Mouse (Mus musculus): Measurements from ENCODE around the gene Pkp4.
A peak's percentile ranks its signal among the peaks of the same experiment; 100 is the strongest.

The Pkp4 gene

GRCm38 (mm10) chr2:59280914-59281562 is 120.4 kb downstream of the Pkp4 start:
- DNase-seq, result no peak

- no peak for DNase-seq
These were observed 122.3 kb downstream of the Pkp4 start for GRCm38 (mm10) chr2:59282966-59283365.

GRCm38 (mm10) chr2:59284216-59284615 is 123.6 kb downstream of the Pkp4 start:
- no peak for DNase-seq

GRCm38 (mm10) chr2:59284734-59285490 is 124.3 kb downstream of the Pkp4 start:
- DNase-seq, result no peak

GRCm38 (mm10) chr2:59285581-59285980 is 124.9 kb downstream of the Pkp4 start:
- DNase-seq, result no peak

GRCm38 (mm10) chr2:59286247-59286646 is 125.6 kb downstream of the Pkp4 start:
- DNase-seq, result peak; percentile 60

- no peak for DNase-seq
These were observed 127.0 kb downstream of the Pkp4 start for GRCm38 (mm10) chr2:59287630-59288029.

- no peak for DNase-seq
These were observed 128.8 kb downstream of the Pkp4 start for GRCm38 (mm10) chr2:59289411-59289810.

- DNase-seq, result no peak
These were observed 129.7 kb downstream of the Pkp4 start for GRCm38 (mm10) chr2:59290391-59290790.

- DNase-seq, result no peak
These were observed 139.2 kb downstream of the Pkp4 start for GRCm38 (mm10) chr2:59299831-59300230.

GRCm38 (mm10) chr2:59301671-59302070 is 141.0 kb downstream of the Pkp4 start:
- no peak for DNase-seq

GRCm38 (mm10) chr2:59302430-59302829 is 141.8 kb downstream of the Pkp4 start:
- DNase-seq, result no peak

GRCm38 (mm10) chr2:59303530-59304063 is 142.9 kb downstream of the Pkp4 start:
- no peak for DNase-seq

GRCm38 (mm10) chr2:59307302-59307701 is 146.7 kb downstream of the Pkp4 start:
- DNase-seq, result no peak

- no peak for DNase-seq
These were observed 147.4 kb downstream of the Pkp4 start for GRCm38 (mm10) chr2:59308055-59308454.

GRCm38 (mm10) chr2:59313293-59313692 is 152.6 kb downstream of the Pkp4 start:
- no peak for DNase-seq

GRCm38 (mm10) chr2:59318631-59319030 is 158.0 kb downstream of the Pkp4 start:
- no peak for DNase-seq

GRCm38 (mm10) chr2:59327946-59328345 is 167.3 kb downstream of the Pkp4 start:
- no peak for DNase-seq

- DNase-seq, result no peak
These were observed 170.4 kb downstream of the Pkp4 start for GRCm38 (mm10) chr2:59331093-59331492.

- DNase-seq, result no peak
These were observed 171.9 kb downstream of the Pkp4 start for GRCm38 (mm10) chr2:59332523-59332922.

GRCm38 (mm10) chr2:59338501-59338900 is 177.9 kb downstream of the Pkp4 start:
- DNase-seq, result no peak

- no peak for DNase-seq
These were observed 178.3 kb downstream of the Pkp4 start for GRCm38 (mm10) chr2:59338926-59339325.

- no peak for DNase-seq
These were observed 179.3 kb downstream of the Pkp4 start for GRCm38 (mm10) chr2:59339776-59340539.

Data from right cerebral cortex, postnatal 14 days (tissue).